Mouse (Mus musculus): ENCODE data around the gene Lmntd1.

Lmntd1 gene

DNA sequence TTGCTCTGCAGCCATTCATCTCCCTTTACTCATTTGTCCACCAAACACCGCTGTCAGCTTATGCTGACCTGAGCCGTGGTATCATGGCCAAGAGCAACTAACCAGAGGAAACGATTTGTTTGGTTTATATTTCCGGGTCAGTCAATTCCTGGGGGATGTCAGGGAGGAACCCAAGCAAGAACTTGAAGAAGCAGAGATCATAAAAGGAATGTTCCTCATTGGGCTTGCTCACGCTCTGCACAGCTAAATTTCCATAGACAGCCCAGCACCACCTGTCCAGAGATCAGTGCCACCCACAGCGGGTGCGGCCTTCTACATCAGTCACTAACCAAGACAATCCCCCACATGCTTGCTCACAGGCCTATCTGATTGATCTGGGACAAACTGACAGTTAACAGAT lies at the start of gene Lmntd1:
Gene Lmntd1 (minus strand): TSS at position 101 of the 400 bp plus-strand sequence.
- DNase-seq (ENCODE audit: low read depth, low spot score), result no peak

DNA sequence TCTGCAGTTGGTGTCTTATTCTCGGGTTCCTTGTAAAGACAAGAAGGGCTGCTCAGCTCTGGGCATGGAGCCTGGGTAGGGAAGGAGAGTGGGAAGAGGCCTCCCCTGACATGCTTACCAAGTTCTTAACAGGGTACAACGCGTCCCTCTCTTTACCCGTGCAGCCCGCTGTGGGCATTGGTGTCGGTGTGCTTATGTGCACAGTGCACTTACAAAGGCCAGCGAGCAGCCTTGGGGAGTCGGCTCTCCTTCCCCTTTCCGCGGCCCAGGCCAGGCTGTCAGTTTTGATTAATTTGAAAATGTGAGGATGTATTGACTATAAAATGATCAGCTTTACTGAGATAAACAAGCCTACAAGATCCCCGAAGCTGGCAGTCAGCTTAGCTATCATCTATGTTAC lies 46.8 kb upstream of the Lmntd1 start:
- DNase-seq (ENCODE audit: low read depth, low spot score), result no peak

DNA sequence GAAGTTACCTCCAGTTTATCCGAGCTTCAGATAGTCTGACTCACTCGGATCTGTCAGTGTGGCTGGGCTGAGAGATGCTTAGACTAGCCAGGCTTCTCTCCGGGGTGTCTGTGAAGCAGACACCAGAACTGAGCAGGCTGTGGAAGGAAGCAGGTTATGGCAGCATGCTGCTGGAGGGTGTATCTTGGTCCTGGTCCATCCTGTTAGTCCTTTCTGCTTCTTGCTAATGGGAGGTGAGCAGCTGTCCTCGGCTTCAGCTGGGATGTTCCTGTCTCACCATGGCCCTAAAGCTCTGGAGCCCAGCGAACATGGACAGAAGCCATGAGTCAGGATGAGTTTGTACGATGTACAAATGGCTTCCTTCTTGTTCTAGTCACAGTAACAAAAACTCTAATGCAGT lies 45.0 kb upstream of the Lmntd1 start:
- DNase-seq (ENCODE audit: low read depth, low spot score), result no peak

DNA sequence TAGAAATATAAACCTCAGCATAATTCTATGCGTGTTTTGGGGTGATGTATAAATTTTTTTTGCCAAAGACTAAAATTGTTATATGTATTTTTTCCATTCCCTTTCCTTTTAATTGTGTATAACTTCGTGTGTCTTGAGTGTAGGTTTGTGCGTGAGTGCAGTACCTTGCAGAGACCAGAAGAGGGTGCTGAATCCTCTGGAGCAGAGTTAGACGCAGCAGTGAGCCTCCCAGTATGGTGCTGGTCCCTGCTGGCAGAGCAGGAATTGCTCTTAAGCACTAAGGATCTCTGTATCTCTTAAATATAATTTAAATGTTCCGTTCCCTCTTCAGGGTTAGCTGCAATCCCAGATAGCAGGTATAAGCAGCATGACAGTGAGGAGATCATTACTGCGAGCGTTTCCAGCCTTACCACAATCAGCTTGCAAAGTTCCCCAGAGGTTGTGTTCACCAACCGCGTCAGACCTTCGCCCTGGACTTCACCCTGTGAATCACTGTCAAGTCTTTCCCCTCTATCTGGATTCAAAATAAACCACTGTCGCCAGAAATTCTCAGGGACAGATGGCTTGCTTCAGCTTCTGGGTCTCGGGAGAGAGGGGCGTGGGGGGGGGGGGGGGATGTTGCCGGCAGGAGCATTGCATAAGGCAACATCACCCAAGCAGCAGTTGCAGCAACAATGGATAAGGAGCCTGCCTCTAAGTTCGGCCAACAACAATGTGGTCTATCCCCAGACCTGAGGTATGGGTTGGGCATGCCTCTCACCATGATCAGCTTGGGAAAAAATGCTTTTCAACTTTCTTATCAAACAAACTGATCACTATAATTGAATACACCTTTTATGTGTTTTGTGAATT lies 42.8 kb upstream of the Lmntd1 start:
- no peak for DNase-seq (ENCODE audit: low read depth, low spot score)

DNA sequence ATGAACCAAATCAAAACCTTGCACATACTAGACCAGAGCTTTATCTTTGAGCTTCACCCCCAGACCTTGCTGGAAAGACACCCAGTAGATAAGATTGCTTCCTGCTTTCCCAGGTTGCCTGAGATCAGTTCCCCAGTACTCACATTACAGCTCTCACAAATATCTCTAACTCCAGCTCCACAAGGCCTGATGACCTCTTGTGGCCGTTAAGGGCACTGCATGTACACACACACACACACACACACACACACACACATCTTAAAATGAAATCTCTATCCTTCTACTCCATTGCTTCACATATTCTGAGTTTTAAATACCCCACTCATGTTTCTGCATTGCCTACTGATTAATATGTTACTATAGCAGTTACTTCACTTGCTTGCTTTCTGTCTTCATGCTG lies 41.6 kb upstream of the Lmntd1 start:
- no peak for DNase-seq (ENCODE audit: low read depth, low spot score)

DNA sequence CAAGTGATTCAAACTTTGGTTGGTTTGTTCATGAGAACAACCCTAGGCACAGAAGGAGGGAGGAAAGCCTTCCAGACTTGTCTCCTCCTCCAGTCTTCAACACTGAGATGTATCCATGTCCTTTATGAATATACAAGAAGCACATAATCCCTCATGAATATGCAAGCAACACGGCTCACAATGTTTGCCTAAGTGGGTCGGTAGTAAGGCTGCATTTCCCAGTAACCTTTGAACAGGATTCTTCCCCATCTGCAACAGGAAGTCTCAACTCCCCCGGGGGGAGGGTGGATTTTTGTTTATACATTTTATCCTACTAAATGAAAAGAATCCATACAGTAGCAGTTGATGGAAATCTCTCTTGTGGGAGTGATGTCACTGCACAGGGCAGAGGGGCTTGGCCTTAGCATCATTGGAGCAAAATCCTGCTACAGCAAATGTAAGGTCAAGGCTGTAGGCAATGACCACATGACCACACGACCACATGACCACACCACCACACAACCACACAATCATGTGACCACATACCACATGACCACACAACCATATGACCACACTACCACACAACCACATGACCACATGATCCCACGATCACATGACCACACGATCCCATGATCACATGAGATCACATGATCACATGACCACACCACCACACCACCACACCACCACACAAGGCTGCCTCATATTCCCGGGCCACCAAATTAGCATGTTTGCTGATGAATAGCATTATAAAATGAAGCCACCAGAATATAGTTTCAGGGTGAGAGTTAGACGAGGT lies 40.1 kb upstream of the Lmntd1 start:
- no peak for DNase-seq (ENCODE audit: low read depth, low spot score)

DNA sequence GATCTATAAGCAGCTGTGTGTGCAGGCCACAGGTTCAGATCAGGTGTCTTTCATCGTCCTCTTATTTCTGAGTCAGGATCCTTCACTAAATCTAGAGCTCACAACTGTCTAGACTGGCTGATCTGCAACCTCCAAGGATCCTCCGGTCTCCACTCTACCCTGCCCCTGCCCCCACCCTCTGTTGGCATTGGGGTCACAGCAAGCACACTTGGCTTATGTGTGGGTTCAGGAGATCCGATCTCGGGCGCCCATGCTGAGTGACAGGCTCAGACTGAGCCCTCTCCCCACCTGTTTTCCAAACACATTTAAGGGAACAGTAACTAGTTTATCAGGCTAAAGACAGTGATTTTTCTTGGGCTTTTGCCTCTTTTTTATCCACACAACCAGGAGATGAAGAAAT lies 39.5 kb upstream of the Lmntd1 start:
- no peak for DNase-seq (ENCODE audit: low read depth, low spot score)

DNA sequence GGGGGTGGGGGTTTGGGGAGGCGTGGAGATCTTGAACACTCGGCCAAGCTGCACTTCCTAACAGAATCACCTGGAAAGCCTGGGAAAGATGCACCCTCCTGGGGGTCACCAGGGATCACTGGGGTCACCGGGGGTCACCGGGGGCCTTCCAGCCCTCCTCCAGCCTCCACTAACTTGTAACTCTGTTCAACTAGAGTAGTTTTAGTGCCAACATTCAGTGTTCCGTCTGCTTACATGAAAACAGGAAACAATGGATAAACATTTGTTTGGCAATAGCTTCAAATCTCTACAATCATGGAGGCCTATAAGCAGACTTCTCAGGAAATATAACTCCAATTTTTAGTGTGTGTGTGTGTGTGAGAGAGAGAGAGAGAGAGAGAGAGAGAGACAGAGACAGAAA lies 38.9 kb upstream of the Lmntd1 start:
- DNase-seq (ENCODE audit: low read depth, low spot score), result no peak

DNA sequence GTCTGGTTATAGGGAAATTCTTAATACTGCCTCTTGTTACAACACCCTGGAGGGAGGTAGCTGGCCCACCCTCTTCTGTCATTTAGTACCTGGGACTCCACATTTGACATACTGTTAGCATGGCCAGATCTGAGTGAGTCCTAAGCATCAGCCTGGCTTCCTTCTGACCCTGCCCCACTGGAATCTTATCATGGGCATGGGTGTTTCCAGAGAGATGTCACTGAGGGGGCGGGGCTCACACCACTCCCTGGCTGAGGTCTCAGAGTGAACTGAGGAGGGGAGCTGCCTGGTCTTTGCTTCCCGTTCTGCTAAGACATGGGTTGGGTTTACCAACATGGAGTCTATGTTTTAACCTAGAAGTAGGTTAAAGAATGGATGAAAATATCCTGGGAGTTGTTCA lies 37.9 kb upstream of the Lmntd1 start:
- no peak for DNase-seq (ENCODE audit: low read depth, low spot score)

DNA sequence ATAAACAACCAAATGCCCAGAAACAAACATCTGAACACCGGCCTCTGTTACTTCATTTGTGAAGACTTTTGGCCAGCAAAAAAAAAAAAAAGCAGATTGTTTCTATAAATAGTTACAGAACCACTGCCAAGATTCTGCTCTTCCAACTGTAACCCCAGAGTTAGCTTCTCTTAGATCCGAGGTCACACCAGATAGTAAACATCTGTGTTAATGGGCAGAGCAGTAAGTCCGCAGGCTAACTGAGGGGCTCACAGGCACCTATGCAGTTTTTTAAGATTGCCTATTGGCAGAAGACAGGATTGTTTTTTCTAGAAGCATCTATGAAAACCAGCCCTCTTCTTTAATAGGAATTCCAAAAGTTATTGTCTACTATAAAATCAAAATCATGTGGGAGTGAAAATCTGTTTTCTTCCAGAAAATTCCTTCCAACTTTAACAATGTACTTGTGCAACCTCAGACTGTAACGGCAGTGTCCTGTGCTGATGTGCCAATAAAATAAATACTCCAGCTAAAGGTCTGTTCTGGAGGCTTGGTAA lies 26.9 kb upstream of the Lmntd1 start:
- no peak for DNase-seq (ENCODE audit: low read depth, low spot score)

DNA sequence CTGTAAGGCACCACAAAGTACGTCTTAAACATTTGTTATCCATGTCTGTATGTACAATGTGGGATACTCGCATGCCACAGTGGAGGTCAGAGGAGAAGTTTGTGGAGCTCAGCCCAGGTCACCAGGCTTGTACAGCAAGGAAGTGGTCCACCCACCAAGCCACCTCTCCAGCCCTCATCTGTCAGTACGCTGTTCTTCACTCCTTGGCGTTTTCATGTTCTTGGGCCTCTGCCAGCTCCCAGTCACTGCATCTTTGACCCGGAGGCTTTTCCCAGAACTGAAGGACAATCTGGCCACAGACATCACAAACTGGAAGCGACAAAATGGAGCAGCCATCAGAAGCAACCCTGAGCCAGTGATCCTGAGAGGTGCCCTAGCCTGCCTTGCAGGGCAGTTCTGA lies 24.1 kb upstream of the Lmntd1 start:
- DNase-seq (ENCODE audit: low read depth, low spot score), result no peak

DNA sequence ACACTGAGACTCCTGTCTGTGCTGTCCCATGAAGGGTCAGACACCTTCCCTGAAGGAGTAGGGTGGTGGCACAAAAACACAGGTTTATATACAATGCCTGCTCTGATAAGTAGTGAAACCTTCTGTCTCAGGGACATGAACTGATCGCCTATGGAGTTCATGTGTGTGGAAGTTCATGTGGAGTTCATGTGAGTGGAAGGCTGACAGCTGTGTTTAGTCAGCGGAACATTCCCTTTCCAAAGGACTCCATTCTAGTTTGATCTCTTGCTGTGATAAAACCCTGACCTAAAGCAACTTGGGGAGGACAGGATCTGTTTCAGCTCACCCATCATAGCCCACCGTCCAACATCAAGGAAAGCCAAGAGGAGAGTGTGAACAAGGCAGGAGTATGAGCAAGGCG lies 22.6 kb upstream of the Lmntd1 start:
- no peak for DNase-seq (ENCODE audit: low read depth, low spot score)

DNA sequence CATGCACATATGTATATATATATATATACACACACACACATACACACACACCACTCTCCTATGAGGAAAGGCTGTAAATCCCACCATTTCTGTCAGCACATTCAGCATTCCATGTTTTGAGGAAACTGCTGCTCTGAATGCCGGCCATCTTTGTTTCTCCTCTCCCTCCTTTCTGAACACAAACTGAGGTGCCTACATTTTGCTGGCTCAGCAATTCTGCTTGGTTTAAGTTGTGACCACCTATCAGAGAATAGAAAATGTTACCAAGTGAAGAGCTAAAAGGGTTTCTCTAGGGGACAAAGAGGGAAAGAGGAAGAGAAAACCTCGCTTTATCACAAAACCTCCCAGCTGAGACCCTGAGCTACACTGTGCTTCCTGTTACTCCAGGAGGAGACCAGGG lies 20.3 kb upstream of the Lmntd1 start:
- DNase-seq (ENCODE audit: low read depth, low spot score), result no peak

DNA sequence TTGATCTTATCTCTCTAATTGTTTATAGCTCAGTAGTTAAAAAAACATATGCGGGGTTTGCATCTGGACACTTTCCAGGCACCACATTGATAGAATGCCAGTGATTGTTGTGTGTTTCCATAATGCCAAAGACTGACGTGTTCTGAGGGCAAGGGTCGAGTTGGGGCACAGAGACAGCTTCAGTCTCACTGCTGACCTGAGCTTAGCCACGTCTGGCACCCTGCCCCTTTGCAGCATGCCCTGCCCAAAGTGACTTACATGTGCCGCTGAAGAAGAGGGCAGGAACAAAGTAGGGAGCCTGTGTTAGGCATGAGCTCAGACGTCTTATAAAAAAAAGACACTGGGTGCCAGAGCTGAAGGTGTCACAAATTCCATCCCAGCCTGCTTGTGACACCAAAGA lies 16.1 kb upstream of the Lmntd1 start:
- DNase-seq (ENCODE audit: low read depth, low spot score), result no peak

DNA sequence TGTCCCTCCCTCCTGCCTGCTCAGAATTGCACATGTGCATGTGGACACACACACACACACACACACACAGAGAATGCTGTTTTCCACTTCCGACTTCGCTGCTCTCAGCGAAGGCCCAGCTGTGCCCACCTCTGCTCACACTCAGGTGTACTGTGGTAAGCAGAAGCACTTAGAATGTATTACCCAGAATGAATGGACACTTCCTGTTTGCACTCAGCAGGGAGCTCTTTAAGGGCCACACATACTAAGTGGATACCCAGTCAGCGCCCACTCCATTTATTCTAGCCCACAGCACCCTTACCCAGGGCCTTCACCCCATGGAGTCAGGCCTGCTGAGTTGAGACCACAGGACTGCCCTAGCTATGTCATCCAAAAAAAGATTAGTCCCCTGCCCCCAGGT lies 9.0 kb upstream of the Lmntd1 start:
- DNase-seq (ENCODE audit: low read depth, low spot score), result no peak

DNA sequence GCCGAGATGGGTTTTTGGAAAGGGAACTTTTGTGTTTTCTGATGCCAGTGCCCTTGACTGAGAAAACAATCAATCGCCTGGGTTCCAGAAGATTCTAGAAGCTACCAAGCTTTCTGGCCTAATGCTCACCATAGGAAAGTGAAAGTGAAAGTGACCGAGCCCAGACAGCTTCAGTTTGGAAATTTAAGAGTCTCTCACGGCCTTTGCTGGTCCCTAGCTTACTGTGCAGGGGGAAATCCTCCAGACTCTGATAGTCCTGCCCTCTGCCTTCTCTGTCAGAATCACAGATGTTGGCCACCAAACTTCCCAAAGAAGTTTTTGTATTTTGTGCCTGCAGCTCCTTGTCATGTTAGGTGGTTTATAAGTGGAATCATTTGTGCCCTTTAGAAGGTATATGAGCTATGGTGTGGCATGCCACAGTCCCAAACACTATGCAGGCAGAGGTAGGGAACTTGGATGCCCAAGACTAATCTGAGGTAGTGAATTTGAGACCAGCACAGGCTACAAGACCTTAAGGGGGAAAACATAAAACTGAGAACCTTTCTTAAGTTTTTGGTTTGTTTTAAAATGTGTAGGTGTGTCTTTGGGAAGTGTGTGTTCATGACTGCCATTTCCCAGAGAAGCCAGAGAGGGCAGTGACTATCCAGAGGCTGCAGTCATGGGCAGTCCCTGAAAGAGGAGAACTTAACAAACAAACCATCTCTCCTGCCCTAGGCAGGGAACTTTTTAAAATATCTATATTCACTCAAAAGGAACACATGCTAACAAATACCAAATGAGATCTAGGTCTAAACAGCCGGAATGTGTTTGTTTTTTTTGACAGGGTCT lies 2.5 kb upstream of the Lmntd1 start:
- no peak for DNase-seq (ENCODE audit: low read depth, low spot score)

DNA sequence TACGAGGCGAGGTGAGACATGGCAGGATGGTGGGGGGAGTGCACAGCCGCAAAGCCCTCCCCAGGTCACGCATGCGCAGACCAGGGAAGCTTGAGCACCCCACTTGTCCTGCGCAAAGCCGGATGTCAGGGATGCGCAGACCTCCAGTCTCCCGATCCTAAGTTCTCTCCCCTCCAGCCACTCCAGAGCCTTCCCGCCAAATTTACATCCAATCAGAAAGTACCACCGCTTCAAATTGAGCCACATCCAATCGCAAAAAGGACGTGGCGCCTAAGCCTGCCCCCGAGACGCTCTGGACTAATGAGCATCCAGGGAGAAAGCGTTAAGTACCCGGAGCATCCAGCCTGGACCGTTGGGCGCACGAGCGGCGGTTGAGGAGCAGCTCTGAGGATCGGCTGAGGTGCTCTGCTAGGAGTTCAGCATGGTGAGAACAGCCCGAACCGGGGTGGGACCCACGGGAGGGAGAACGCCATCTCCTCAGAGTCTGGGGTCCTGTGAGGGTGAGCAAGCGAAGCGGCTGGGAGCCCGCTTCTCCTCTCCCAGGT lies 1.6 kb upstream of the Lmntd1 start, which contains the start of gene Tuba3b:
Gene Tuba3b (plus strand): TSS at position 92 of the 545 bp plus-strand sequence.
- no peak for DNase-seq (ENCODE audit: low read depth, low spot score)

DNA sequence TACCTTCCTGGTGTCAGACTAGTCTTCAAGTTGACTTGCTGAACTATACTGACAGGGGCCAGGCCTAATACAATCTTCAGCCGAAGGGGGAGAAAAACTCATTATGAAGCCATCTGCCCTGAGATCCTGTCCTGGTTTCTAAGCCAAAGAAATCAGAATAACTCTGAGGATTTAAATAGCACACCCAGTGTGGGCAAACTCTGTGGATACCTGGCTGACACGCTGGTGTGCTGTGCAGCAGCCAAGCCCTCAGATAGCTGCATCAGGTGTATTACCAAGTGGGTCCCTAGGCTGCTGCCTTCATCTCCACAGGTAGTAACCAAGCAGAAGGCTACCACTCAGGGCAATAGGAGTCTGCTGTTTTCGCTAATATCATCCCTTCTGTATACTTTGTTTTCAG lies 1.5 kb downstream of the Lmntd1 start:
- DNase-seq (ENCODE audit: low read depth, low spot score), result no peak

DNA sequence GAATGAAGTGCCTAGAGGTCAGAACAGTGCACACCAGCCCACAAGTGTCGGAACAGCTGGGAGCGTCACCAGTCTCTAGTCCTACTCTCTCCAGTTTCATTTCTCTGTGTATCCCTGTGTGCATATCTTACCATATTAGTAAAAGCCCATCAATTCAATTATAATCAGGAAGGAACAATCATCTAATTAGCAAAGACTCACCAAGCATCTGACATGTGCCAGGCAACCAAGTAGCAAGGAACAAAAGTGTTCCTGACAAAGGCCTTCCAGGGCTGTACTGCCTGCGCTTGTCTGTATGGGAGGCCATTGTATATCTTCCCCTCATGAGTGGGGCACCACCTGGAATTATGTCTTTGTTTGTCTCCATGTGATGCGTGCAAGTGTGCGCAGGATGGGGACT lies 3.2 kb downstream of the Lmntd1 start:
- DNase-seq (ENCODE audit: low read depth, low spot score), result no peak

DNA sequence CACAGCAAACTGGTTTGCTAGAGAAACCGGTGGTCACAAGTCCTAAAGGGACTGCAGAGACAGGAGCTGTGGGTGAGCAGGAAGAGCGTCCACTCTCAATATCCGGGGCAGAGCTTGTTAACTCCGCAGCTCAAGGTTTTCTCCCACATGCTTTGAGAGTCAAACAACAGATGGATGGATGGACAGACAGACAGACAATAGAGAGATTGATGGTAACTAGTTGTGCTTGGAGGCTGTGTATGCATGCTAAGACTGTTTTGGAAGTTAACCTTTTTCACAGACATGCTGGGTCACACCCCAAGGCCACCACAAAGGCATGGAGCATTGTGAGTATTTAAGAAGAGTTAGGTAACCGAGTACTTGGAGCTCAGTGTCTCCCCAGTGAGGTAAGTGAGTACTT lies 5.4 kb downstream of the Lmntd1 start:
- DNase-seq (ENCODE audit: low read depth, low spot score), result no peak

DNA sequence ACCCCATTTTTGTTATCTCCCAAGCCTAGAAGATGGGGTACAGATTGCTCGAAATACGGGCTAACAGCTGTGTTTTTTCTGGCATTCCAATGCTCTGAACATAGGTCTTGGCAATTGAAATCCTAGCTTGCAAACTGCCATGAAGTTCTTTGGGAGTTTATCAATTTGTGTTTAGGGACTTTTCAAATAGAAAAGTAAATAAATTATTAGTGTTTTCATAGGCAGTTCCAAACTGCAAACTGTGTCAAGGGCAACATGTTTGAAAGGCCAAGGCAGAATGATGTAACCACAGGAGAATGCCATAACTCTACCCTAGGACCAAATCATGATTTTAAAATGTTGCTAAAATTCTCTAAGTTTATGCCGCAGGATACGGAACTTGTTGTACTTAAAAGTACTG lies 6.4 kb downstream of the Lmntd1 start:
- no peak for DNase-seq (ENCODE audit: low read depth, low spot score)

DNA sequence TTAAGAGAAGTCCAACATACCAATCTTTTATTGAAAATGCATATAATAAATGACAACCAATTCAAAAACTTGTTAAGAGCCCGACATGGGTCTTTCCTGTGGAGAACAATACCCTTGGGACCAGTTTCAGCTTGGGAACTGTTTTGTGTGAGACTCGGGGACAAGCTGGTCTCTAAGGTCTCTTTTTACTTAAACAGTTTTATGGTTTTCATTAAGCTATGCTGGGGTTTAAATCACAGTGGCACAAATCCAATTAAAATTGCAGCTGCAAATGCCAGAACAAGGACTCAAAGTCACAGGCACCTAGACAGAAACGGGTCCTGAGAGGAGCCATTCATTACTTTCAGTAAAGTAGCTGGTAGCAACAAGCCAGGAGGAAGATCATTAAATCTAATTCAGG lies 8.9 kb downstream of the Lmntd1 start:
- DNase-seq (ENCODE audit: low read depth, low spot score), result no peak

All from retina, postnatal 7 days (tissue).